Mouse (Mus musculus): ENCODE measurements around the gene Pdzd2. TPM values are rescaled to one million over a fixed set of nuclear protein-coding genes. Genes with fewer than 3 reads are reported as not detected.
A peak's percentile ranks its signal among the peaks of the same experiment; 100 is the strongest.

Pdzd2 gene
- polyA plus RNA-seq, 1 experiment from 2014 or later, result 6.3 TPM

DNA sequence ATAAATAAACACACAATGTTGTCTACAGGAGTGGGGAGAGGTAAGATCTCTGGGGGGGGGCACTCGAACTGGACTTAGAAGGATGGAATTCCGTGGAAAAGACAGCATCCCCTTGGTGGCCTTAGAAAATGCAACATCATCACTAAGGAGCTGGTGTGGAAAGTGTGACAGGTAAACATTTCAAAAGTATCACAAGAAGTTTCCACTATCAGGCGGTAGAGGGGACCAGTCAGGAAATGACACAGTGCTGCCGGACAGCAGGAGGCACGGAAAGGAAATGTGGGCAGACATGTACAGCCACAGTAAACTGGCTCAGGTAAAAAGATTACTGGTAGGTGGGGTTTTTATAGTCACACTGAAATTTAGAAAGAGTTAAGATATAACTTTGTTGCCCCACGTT is 160.5 kb downstream of the Pdzd2 start:
- DNase-seq (ENCODE audit: low spot score), result no peak

DNA sequence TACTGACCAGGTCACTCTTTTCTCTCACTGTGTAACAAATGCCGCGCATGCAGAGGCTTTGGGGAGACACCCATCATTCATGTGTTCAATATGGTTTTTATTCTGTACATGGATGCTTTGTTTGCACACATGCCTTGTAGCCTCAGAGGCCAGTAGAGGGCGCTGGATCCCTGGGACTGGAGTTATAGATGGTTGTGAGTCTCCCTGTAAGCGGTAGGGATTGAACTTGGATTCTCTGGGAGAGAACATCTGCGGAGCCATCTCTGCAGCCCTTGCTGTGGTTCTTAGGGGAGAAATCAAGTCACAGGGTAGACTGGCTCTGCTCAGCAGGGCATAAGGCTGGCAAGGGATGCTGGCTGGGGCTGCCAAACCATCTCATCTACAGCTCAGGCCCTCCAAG is 161.4 kb downstream of the Pdzd2 start:
- peak; percentile 60 for DNase-seq (ENCODE audit: low spot score)

DNA sequence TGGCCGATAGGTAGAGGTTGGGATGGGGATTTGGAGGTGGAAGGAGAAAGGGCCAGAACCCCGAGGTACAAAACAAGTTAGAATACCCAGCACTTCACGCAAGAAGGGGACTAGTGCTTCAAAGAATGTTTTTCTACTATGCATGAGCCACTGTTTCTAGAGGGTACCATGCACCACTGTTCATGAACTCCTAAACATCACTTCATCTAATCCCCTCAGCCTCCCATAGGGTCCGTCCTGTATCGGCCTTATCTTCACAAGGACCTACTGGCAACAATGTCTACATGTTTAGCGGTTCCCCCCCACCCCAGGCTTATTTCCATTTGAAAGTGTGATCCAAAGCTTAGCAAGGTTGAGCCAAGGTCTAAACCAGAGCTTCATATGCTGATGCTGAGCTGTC is 162.0 kb downstream of the Pdzd2 start:
- no peak for DNase-seq (ENCODE audit: low spot score)

DNA sequence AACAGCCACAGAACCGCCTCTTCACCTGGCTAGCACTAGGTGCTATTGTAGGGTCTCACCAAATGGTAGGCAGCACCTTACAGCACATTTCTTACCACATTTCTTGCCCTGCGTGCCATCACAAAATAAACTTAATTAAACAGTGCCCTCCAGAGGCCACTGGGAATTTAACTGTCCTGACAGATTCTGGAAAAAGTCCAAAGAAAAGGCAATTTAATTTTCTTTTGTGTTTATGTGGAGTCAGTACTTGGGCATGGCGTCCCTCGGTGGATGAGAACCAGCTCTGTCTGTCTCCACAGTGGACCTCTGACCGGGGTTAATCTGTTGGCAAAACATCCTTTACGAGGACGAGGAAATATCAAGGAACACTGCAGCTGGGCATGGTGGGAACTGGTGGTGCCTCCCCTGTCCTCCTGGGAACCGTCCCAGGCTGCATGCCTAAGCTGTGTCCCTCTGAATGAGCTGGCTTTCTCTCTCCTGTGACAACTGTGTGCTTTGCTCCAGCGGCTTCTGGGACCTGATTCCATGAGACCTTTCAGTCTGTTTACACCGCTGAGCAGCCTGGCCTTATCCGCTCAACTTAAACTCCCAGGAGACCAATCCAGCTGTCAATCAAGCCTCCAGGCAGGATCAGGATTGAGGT is 162.5 kb downstream of the Pdzd2 start:
- DNase-seq (ENCODE audit: low spot score), result peak; percentile 60

DNA sequence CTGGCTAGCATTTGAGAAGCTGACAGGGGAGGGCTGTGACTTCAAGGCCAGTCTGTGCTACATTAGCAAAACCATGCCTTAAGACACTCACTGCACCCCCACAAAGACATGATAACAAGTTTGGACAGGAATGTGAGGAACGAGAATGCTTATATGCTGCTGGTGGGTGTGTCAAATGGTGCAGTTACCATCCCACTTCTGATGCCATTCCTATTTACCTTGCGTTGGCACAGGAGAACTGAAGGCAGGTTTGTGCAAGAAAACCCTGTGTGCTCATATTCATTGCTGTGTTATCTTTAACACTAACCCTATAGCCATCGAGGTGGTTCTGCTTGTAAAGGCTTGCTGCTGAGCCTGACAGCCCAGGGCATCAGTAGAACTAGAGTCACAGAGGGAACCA is 166.1 kb downstream of the Pdzd2 start:
- no peak for DNase-seq (ENCODE audit: low spot score)

DNA sequence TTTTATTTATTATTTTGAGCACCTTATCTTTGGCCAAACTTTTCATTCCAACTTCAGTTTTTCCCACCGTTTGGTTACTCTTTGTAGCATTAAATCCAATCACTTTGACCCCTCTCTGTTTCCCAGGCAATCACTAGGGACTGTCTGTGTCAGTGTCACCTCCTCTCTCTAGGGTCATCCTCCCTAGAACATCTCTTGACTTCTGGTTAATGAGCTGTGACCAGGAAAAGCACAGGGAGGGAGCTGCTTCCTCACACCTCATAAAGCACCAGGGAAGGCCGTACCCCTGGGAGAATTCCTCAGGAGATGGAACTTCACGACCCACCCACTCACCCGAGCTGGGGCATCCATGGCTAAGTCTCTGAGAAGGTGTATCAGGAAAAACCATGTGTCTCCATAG is 168.6 kb downstream of the Pdzd2 start:
- no peak for DNase-seq (ENCODE audit: low spot score)

DNA sequence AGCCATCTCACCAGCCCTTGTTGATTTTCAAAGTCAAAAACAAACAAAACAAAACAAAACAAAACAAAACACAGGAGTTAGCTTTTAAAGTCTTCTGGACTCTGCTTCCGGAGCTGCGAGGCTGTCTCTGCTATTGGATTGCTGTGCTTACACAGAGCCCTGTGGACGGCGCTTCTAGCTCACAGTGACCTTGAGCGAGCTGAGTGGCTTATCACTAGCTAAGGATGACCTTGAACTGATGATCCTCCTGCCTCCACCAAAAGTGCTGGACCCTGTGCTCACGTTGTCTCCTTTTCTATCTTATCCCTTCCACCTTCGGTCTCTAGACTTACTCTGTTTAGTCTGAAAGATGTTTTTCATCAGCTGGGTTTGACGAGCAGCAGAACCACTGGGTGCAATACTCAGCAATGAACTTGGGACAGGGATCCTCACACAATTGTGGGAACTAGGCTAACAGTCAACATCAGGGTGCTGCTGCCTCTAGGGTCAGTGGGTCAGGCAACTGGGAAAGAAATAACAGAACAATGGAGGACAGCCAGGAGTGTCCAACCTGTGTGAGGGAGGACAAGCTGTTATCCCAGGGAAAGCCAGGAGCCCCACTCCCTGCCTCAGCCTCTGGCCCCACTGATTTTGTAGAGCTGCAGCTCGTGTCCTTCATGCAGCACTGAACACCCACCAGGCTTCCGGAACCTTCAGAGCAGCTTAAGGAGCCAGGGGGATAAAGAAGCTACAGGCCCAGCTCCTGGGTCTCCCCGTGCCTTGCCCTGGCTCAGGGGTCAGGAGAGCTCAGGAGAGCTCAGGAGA is 172.9 kb downstream of the Pdzd2 start:
- DNase-seq (ENCODE audit: low spot score), result no peak

DNA sequence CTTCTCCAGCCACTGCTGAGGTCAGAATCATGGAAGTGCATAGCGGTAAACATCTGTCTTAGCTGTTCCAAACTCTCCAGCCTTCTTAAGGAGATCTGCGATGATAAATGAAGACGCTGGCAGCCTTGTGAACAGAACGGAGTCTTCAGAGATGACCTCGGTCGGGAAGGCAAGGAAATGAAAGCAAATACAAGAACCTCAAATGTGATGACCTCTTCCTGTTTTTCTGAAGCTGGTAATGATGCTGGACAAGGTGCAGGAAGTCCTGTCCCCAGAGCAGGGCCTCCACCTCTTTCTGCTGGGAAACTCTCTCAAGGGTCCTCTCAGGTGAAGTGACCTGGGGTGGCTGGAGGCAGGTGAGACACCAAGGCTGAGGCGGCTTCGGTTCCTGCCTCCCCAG is 174.4 kb downstream of the Pdzd2 start:
- DNase-seq (ENCODE audit: low spot score), result no peak

DNA sequence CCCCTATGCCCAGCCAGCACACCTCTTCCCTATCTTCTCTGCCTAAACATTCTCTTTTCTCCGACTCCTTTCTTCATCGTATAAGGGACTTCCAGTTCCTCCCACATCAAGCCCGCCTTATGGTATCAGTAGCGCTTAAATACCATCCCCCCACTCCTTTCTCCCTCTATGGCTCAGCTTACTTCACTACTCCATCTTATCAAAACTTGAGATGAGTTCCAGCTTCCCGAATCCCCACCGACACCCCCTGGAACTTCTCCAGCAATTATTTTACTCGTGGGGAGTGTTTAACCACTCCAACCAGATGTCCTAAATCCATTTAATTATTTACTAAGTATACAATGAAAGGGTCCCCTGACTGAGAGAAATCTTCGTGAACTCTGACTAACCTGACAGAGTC is 179.2 kb downstream of the Pdzd2 start:
- DNase-seq (ENCODE audit: low spot score), result no peak

DNA sequence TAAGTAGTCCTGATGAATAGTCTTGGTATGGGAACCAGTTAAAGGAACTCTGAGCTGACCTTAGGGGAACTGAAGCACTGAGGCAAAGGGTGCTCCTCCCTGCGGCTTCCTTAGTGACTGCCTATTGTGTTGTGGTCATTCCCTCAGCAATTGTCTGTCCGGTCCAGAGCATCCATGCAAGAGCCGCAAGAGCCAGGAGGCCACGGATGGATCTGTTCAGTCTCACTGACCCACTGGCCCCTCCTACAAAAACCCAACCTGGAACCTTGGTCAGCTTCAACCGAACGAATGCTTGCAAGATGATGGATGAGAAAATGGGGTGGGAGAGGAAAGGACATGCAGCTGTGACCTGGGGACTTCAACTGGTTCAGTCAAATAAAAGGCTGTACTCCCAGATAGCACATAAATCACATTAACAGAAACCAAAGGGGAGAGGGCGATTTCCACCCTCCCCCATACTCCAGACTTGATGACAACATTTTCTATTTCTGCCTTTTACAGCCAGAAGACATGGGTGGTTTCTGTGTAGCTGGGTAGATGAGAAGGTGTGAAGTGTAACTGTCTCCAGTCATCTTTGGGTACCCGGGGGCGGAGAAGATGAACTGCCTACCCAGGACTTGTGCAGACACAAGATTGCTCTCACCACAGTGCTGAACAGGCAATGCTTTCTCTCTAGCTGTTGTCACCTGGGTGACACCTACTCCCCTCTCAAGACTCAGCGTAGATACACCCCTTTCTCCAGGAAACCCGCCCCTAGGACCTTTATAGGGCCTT is 181.9 kb downstream of the Pdzd2 start:
- no peak for DNase-seq (ENCODE audit: low spot score)

DNA sequence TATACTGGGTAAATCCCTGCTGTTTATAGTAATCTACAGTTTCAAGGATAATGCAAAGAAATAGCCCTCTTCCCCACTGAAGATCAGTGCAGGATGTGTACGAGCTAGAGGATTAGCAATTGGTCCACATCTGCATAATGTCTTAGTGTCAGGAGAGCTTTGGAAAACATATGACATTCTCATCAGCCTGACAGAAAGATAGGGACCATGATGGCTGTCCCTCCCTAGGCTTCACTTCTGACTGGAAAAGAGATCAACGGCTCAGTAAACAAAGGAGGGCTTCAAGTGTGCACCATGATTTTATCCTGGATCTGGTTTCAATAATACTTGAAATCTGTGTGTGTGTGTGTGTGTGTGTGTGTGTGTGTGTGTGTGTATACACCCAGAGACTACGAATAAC is 186.5 kb downstream of the Pdzd2 start:
- no peak for DNase-seq (ENCODE audit: low spot score)

DNA sequence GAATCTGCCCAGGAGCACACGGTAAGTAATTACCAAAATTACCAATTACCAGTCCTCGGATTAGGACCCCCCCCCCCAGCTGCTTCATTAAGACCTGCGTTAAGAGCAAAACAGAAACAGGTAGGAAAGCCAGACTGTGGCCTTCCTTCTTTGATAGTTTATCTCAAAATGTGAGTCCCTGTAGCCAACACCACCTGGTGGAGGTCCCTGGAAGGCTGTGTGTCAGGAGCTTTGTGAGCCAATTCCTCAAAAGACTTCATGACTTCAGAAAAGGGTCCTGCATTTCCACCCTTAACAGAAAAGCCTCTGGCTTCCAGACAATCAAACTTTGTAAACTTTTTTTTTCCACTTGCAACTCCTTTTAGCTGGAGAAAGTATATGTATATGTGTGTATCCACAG is 188.8 kb downstream of the Pdzd2 start:
- peak; percentile 31 for DNase-seq (ENCODE audit: low spot score)

DNA sequence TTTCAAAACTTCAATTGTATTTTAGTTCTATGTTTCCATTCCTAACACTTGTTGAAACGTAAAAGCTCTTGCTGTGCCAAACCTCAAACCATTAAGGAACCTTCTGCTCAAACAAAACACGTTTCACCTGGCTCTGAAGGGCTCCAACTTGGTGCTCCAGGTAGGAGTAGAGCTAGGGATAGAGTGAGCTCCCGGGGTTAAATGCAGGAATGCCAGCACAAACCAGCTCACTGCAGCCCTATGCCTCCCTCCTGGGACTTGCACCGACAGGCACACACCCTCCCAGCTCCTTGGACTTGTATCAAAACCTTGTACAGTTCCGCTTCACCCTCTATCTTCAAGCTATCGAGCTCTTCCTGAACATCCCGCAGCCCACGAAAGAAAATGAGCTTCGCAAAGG is 189.3 kb downstream of the Pdzd2 start:
- no peak for DNase-seq (ENCODE audit: low spot score)

DNA sequence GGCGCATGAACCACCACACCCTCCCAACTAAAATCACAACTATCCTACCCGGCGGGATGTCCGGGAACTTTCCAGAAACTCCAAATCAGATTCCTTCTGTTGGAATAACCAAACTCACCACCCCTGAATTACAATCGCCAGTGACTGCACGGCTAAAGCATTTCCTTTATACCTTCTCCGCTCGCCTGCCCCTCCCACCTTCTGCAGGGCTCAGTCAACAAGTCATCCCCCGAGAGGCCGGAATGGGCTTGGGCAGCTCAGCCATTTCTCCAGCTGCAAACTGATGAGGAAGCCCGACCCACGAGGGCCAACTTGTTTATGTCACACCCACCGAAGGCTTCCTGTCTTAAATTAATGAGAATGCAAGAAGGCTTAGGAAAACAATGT is 189.8 kb downstream of the Pdzd2 start:
- DNase-seq (ENCODE audit: low spot score), result no peak

DNA sequence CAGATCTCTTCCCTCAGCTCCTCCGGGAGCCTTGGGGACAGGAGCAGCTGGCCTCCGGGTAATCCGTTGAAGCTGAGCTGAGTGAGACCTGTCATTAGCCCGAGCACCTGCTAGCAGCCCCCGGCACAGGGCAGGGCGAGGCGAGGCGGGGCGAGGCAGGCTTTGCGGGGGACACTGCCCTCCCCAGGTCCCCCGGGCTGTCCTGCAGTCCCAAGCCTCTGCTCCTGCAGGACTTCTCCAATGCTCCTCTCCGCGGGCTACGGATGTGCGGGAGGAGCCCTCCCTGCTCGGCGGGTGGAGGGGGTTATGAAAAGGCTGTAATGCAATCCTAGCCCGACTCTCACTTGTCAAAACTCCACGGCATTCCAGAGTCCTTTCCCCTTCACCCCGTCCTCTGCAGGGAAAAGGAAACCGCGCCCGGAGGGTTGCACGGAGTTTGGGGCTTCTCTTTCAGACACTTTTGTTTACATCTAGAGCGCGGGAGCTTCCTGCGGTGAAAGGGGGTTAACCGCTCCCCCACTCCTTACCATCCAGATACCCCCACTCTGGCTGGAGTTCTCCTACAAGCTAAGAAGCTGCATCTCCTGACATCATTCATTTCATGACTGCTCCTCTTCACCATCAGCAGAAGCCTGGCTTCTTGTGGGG is 190.3 kb downstream of the Pdzd2 start:
- DNase-seq (ENCODE audit: low spot score), result peak; percentile 29

DNA sequence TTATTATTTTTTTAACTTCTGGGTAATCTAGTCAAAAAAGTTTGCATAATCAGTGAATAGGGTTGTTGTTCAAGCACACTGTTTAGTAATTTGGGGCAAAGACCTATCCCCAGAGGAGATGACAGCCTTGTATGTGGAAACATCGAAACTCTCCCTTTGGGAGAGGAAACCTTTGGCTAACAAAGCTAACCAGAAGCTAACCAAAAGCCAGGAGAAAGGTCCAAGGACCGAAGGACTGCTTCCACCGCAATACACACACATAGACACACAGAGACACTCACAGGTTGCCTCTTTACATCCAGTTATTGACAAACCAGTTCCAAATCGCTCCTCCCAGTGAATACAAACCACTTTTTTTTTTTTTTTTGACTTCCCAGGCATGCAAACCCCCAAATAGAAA is 191.0 kb downstream of the Pdzd2 start:
- DNase-seq (ENCODE audit: low spot score), result no peak

DNA sequence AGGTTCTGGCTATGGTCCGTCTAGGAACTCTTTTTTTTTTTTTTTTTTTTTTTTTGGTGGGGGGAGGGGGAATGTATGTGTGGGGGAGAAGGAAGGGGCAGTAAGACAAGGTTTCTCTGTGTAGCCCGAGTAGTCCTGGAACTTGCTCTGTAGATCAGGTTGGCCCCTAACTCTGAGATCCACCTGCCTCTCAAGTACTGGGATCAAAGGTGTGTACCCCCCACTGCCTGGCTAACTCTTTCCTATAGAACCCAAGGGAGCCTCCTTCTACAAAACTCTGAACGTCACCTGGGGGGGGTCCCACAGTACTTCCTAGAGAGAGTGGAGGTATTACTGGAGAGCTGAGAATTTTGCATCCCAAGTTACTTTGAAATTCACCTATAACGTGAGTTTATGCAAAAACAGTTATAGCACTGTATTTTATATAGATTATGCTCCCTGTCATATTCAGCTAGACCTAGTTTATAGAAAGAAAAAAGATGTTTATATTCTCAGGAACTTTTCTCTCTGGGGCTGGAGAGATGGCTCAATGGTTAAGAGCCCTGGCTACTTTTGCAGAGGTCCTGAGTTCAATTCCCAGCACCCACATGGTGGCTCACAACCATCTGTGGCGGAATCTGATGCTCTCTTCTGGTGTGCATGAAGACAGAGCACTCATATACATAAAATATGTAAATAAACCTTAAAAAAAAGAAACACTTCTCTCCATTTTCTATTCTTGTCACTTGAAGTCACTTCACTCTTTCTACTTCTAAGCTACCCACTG is 191.9 kb downstream of the Pdzd2 start:
- DNase-seq (ENCODE audit: low spot score), result no peak

DNA sequence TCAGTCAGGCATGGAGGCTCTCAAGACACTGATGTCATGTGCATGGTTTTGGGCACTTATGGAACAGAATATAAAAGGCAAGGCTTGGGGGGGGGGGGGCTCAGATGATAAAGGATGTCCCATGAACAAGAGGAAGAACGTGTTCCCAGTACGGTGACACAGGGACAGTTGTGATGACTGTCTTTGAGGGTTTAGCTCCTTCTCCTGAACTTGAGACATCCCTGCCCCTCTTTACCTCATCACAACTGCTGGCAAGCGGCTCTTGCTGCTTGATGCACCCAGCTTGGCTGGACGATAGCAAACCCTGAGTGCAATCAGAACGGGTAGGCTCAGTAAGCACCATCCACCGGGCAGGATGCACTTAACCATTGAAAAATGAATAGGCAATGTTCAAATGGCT is 192.9 kb downstream of the Pdzd2 start:
- no peak for DNase-seq (ENCODE audit: low spot score)

DNA sequence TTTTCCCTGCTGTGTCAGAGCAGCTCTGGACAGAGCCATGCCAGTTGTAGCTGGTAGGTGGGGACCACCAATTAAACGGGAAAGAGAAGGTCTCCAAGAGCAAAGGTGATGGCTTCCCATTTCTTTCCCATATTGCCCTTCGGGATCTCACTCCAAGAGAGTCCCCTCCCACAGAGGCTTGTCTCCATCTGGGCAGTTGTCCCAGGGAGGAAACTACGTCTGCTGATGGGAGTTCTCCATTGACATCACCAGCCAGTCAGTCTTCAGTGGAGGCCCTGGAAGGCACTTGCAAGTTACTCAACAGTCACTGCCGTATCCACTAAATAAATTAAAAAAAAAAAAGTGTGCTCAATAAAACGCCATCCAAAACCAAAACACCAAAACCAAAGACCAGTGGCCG is 194.1 kb downstream of the Pdzd2 start:
- DNase-seq (ENCODE audit: low spot score), result no peak

DNA sequence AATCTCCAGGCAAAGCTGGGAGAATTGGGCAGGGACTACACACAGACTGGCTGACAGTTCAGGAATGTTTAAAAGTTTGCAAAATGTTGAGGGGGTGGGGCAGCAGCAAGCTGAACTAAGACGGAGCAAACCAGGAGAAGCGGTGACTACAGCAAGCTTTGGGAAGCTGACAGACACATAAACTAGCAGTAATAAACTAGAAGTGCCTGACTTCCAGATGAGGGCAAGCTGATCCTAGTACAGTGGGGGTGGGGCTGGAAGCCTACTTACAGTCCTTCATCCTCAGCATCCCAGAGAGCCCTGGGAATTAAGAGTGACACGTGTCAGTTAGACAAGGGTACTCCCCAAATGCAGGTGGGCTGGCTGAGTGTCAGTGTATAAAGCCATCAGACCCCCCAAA is 194.5 kb downstream of the Pdzd2 start:
- no peak for DNase-seq (ENCODE audit: low spot score)

DNA sequence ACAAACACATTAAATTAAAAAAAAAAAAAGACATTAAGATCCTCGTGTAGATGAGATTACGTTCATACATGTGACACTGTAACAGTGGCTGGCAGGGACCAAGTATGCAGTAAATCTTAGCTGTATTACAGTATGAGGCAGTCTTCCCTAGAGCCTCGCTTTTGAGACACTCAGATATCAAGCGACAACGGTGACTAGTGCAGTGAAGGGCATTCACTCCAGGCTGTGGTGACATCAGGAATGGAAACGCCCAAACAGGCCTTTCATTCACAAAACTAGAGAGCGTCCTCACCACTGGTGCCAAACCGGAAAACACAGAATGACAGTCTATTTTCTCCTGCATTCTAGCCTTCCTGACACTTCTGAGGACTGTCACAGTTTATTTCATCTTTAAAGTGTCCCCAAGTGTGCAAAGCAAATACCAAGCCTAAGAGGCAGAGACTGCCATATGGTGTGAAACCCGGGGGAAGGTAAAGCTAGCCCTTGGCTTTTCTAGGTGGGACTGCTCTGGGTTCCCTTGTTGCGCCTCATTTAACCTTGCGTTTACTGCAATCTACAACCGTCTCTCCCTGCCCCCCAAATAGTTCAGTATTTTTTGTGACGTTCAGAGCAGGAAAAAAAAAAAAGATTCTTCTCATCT is 195.9 kb downstream of the Pdzd2 start:
- DNase-seq (ENCODE audit: low spot score), result no peak
